Mouse (Mus musculus): ENCODE data around the gene Gm36210.

- TF ChIP-seq POLR2A (IDR thresholded peaks at IDR 0.05; ENCODE audit: borderline replicate concordance, control insufficient read depth, low read depth, low read length) (no peak), CTCF (IDR thresholded peaks at IDR 0.05; ENCODE audit: control insufficient read depth, insufficient read depth, low read length) (no peak)
These were observed 18.6 kb upstream of the Gm36210 start for GRCm38 (mm10) chr7:4924891-4925301.

Data from bone marrow, adult 2 months (tissue).